ENCODE assay signal across 8 mouse cellular contexts in genomic region chr15:97089526-97089925, GRCm38 (mm10). TPM values are rescaled to one million over a fixed set of nuclear protein-coding genes. Genes with fewer than 3 reads are reported as not detected.
DNase-seq lines count a peak whose midpoint lies in the region; ATAC-seq lines count a peak whose summit lies in the region.

No protein-coding gene starts in this region.

- WGBS in liver, embryonic 11.5 days, result 19% methylated on average over 6 of the region's 6 CpGs
- WGBS in neural tube, embryonic 15.5 days, result 9% methylated on average over 6 of the region's 6 CpGs

- peaks cover 3% of the 10 kb centered on the region for H3K4me1 ChIP-seq in liver, embryonic 11.5 days (replicated peaks; ENCODE audit: control insufficient read depth, insufficient read depth, low read length)
- 0 out of 2 replicates have a peak, but pooled peaks cover 4% of the 10 kb centered on the region for H3K4me1 ChIP-seq in neural tube, embryonic 15.5 days

- peak; percentile 3 for DNase-seq in kidney, adult 11 months
- DNase-seq in kidney, postnatal 25 days, result no peak
- DNase-seq in gastrocnemius, adult 8-10 months (ENCODE audit: low spot score in 2 of 2), result peak; percentile 42 to 68
- DNase-seq in liver, embryonic 11.5 days (ENCODE audit: low spot score), result no peak
- DNase-seq in layer of hippocampus, postnatal 14 days (ENCODE audit: low spot score in 2 of 2), result no peak
- DNase-seq in thymus, postnatal 36 days, result no peak
- DNase-seq in ovary, postnatal 36 days (ENCODE audit: low spot score), result no peak

- H3K27me3 ChIP-seq in liver, embryonic 11.5 days (replicated peaks; ENCODE audit: control insufficient read depth, insufficient read depth, low read length), result no peaks in the 10 kb centered on the region
- no peaks in the 10 kb centered on the region for H3K27me3 ChIP-seq in neural tube, embryonic 15.5 days (replicated peaks)

- 0 out of 2 replicates have a peak overlapping the region, but pooled peaks have one; percentile 16 for H3K9ac ChIP-seq in liver, embryonic 11.5 days (ENCODE audit: low read depth, low read length)
- no peak overlapping the region for H3K9ac ChIP-seq in neural tube, embryonic 15.5 days (replicated peaks)

- no peak overlapping the region; the same call in 1 of the 2 replicates for H3K27ac ChIP-seq in liver, embryonic 11.5 days (ENCODE audit: low read depth, low read length)
- H3K27ac ChIP-seq in neural tube, embryonic 15.5 days (replicated peaks), result no peak overlapping the region

- H3K4me3 ChIP-seq in liver, embryonic 11.5 days (ENCODE audit: low read depth, low read length), result no peak overlapping the region
- H3K4me3 ChIP-seq in neural tube, embryonic 15.5 days (replicated peaks), result no peak overlapping the region

- ATAC-seq in liver, embryonic 11.5 days (replicated peaks; ENCODE audit: low FRiP score), result peak; percentile 36; the same call in 1 of the 2 replicates
- no peak for ATAC-seq in neural tube, embryonic 15.5 days (ENCODE audit: low FRiP score)

- no peaks in the 10 kb centered on the region for H3K9me3 ChIP-seq in liver, embryonic 11.5 days (ENCODE audit: control insufficient read depth, low read length)
- no peaks in the 10 kb centered on the region for H3K9me3 ChIP-seq in neural tube, embryonic 15.5 days (replicated peaks)

- H3K4me2 ChIP-seq in liver, embryonic 11.5 days, result no peak overlapping the region
- peak overlapping the region; percentile 23; the same call in 1 of the 2 replicates for H3K4me2 ChIP-seq in neural tube, embryonic 15.5 days

- H3K36me3 ChIP-seq in liver, embryonic 11.5 days (ENCODE audit: control insufficient read depth, insufficient read depth, low read length), result no peaks in the 10 kb centered on the region
- H3K36me3 ChIP-seq in neural tube, embryonic 15.5 days, result no peaks in the 10 kb centered on the region

RNA-seq across cellular contexts. Expression of gene Slc38a4, which starts 33.8 kb away (rescaled TPM):
- total RNA-seq in gastrocnemius, adult 8-10 months (2022), result 100 to 1,000 TPM; 122 to 173 (median 146) TPM
- 74.8 and 84.2 TPM in 2 replicates for polyA plus RNA-seq in liver, embryonic 11.5 days (2014; fragmentation: Nextera tagmentation; extraction: Ambion mirVana)
- 5.0 and 11.7 TPM in 2 replicates for polyA plus RNA-seq in neural tube, embryonic 15.5 days (2015; fragmentation: Nextera tagmentation; extraction: Ambion mirVana)
- total RNA-seq in layer of hippocampus, postnatal 14 days (2021), result 1 to 10 TPM in 1 of 2 experiments, under 1 TPM in 1; 0.95 to 1.1 TPM

Comparison
In these comparisons a context has a peak if more than half of its experiments do, and no peak if none do; other contexts are left out.
1. DNase-seq: peak in kidney, adult 11 months (single experiment) and gastrocnemius, adult 8-10 months (2 of 2); none in kidney, postnatal 25 days (0 of 2), liver, embryonic 11.5 days (single experiment), layer of hippocampus, postnatal 14 days (0 of 2), thymus, postnatal 36 days (0 of 2) and ovary, postnatal 36 days (single experiment).
2. RNA of gene Slc38a4, which starts 33.8 kb away (total RNA-seq): 122 to 173 TPM in gastrocnemius, adult 8-10 months; 0.95 to 1.1 TPM in layer of hippocampus, postnatal 14 days; every median in the first group is over 10 times any median in the second.